Mouse (Mus musculus): ENCODE measurements around the gene Tpgs1. TPM values are rescaled to one million over a fixed set of nuclear protein-coding genes. Genes with fewer than 3 reads are reported as not detected.

Tpgs1 gene
- total and polyA plus RNA-seq, 3 experiments, result 42.0 to 58.9 (median 42.8) TPM

DNA sequence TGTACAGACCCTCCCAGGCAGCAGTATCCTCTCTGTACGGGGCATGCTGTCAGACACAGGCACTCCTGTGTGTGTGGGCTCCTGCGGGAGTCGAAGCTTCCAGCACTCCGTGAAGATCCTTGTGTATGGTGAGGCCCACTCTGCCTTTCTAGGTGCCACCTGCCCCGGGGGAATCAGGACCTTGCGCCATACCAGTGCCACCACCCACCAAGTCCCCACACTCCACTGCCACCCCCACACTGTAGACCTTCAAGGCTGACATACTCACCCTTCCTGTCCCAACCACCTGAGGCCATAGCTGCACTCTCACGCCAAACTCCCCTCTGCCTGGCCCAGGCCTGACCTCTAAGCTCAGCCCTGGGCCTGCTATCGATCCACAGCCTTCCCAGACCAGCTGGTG lies 4.1 kb upstream of the Tpgs1 start:
- Histone ChIP-seq H3K4me3 (replicated peaks in 1 of 3; ENCODE audit: low read depth in 2 of 3, low read length in 2 of 3, poor library complexity in 1 of 3) (peak overlapping the region; percentile 59 to 78 (median 69)), H3K27ac (ENCODE audit: insufficient read depth, low read depth) (peak overlapping the region; percentile 52), H3K9me3 (replicated peaks; ENCODE audit: low read length) (no peaks in the 10 kb centered on the region), H3K9ac (ENCODE audit: insufficient read depth, low read depth) (peak overlapping the region; percentile 71), H3K27me3 (replicated peaks) (no peaks in the 10 kb centered on the region), H3K36me3 (replicated peaks in 1 of 2; ENCODE audit: control insufficient read depth in 1 of 2, insufficient read depth in 1 of 2, low read length in 1 of 2) (peaks cover 0 to 25% of the 10 kb centered on the region in 2 experiments), H3K4me1 (ENCODE audit: control insufficient read depth in 1 of 2, insufficient read depth in 2 of 2) (peaks cover 31 to 59% of the 10 kb centered on the region in 2 experiments), H3K79me2 (replicated peaks; ENCODE audit: control insufficient read depth, extremely low read depth, insufficient read depth, poor library complexity, severe bottlenecking) (peaks cover 5% of the 10 kb centered on the region; the same call in 1 of the 2 replicates), H3K4me2 (ENCODE audit: insufficient read depth, low read depth, poor library complexity, severe bottlenecking) (peak overlapping the region; percentile 65)
- DNase-seq (ENCODE audit: extremely low read depth), result no peak
- in situ Hi-C loops (cut with MboI; ENCODE audit: low pct_ligation_motif_present, low pct_unique_long_range_greater_than_20kb, low sequenced_read_pairs) (no loop called here), dilution Hi-C loops (cut with MboI; ENCODE audit: extremely low pct_ligation_motif_present, extremely low pct_unique_long_range_greater_than_20kb, low sequenced_read_pairs) (no loop called here)
- TF ChIP-seq IRF4 (IDR thresholded peaks at IDR 0.05; ENCODE audit: low read depth, low read length) (no peak), ELF1 (IDR thresholded peaks at IDR 0.05; ENCODE audit: low read depth, low read length) (no peak), GABPA (IDR thresholded peaks at IDR 0.05; ENCODE audit: insufficient replicate concordance, low read depth, low read length) (no peak), EP300 (IDR thresholded peaks at IDR 0.05; ENCODE audit: low read length) (no peak), SMC3 (IDR thresholded peaks at IDR 0.05; ENCODE audit: low read depth, low read length) (no peak)

GRCm38 (mm10) chr10:79666493-79666892 lies 2.7 kb upstream of the Tpgs1 start:
- dilution Hi-C loops (cut with MboI; ENCODE audit: extremely low pct_ligation_motif_present, extremely low pct_unique_long_range_greater_than_20kb, low sequenced_read_pairs) (no loop called here), in situ Hi-C loops (cut with MboI; ENCODE audit: low pct_ligation_motif_present, low pct_unique_long_range_greater_than_20kb, low sequenced_read_pairs) (no loop called here)
- DNase-seq (ENCODE audit: extremely low read depth), result no peak

DNA sequence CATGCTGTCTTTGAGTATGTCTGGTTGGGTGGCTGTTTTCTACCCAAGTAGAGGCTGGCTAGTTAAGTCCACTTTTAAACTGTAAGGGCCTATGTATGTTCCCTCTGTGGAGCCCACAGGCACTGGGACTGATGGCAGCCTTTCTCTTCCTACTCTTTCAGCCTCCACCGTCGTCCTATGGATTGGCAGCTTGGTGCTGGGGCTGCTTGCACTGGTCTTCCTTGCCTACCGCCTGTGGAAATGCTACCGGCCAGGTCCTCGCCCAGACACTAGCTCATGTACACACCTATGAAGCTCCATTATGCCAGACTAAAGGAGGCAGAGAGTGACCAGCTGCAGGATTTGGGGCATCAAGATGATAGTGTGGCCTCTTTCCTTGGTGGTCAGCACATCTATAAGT lies 1.1 kb upstream of the Tpgs1 start:
- dilution Hi-C loops (cut with MboI; ENCODE audit: extremely low pct_ligation_motif_present, extremely low pct_unique_long_range_greater_than_20kb, low sequenced_read_pairs) (no loop called here), in situ Hi-C loops (cut with MboI; ENCODE audit: low pct_ligation_motif_present, low pct_unique_long_range_greater_than_20kb, low sequenced_read_pairs) (no loop called here)
- peaks cover 11% of the 10 kb centered on the region; the same call in 1 of the 2 replicates for H3K79me2 ChIP-seq (replicated peaks; ENCODE audit: control insufficient read depth, extremely low read depth, insufficient read depth, poor library complexity, severe bottlenecking)
- H3K27me3 ChIP-seq (replicated peaks), result no peaks in the 10 kb centered on the region
- H3K9me3 ChIP-seq (replicated peaks; ENCODE audit: low read length), result no peaks in the 10 kb centered on the region
- no peak overlapping the region for H3K27ac ChIP-seq (ENCODE audit: insufficient read depth, low read depth)
- TF ChIP-seq USF1 (IDR thresholded peaks at IDR 0.05; ENCODE audit: low read depth, low read length), result no peak
- no peak for TF ChIP-seq CHD2 (IDR thresholded peaks at IDR 0.05; ENCODE audit: low read length)
- H3K4me2 ChIP-seq (ENCODE audit: insufficient read depth, low read depth, poor library complexity, severe bottlenecking), result no peak overlapping the region
- peaks cover 2 to 28% of the 10 kb centered on the region in 2 experiments for H3K36me3 ChIP-seq (replicated peaks in 1 of 2; ENCODE audit: control insufficient read depth in 1 of 2, insufficient read depth in 1 of 2, low read length in 1 of 2)
- peaks cover 32 to 55% of the 10 kb centered on the region in 2 experiments for H3K4me1 ChIP-seq (ENCODE audit: control insufficient read depth in 1 of 2, insufficient read depth in 2 of 2)
- no peak for DNase-seq (ENCODE audit: extremely low read depth)
- H3K9ac ChIP-seq (ENCODE audit: insufficient read depth, low read depth), result no peak overlapping the region
- no peak overlapping the region for H3K4me3 ChIP-seq (replicated peaks in 1 of 3; ENCODE audit: low read depth in 2 of 3, low read length in 2 of 3, poor library complexity in 1 of 3)

More at GRCm38 (mm10) chr10:79666493-79666892, 2.7 kb upstream of the Tpgs1 start:
- peaks cover 11% of the 10 kb centered on the region; the same call in 1 of the 2 replicates for H3K79me2 ChIP-seq (replicated peaks; ENCODE audit: control insufficient read depth, extremely low read depth, insufficient read depth, poor library complexity, severe bottlenecking)
- peaks cover 29 to 54% of the 10 kb centered on the region in 2 experiments for H3K4me1 ChIP-seq (ENCODE audit: control insufficient read depth in 1 of 2, insufficient read depth in 2 of 2)
- no peaks in the 10 kb centered on the region for H3K27me3 ChIP-seq (replicated peaks)
- H3K36me3 ChIP-seq (replicated peaks in 1 of 2; ENCODE audit: control insufficient read depth in 1 of 2, insufficient read depth in 1 of 2, low read length in 1 of 2), result peaks cover 0 to 25% of the 10 kb centered on the region in 2 experiments
- no peak overlapping the region; the same call in 1 of the 2 replicates for H3K9ac ChIP-seq (ENCODE audit: insufficient read depth, low read depth)
- TF ChIP-seq USF2 (conservative IDR thresholded peaks at IDR 0.05; ENCODE audit: low read depth, low read length) (no peak), CTCF (conservative IDR thresholded peaks at IDR 0.05 in 1 of 2, IDR thresholded peaks at IDR 0.05 in 1 of 2; ENCODE audit: low read depth in 2 of 2, low read length in 2 of 2) (peak in 1 of 2 experiments; percentile 16; a peak in 2 of 4 replicates), RAD21 (IDR thresholded peaks at IDR 0.05; ENCODE audit: low read depth, low read length) (peak; percentile 3; the same call in 1 of the 2 replicates), TCF12 (IDR thresholded peaks at IDR 0.05; ENCODE audit: low read depth, low read length) (peak; percentile 23; the same call in 1 of the 2 replicates)
- 0 out of 2 replicates have a peak overlapping the region, but pooled peaks have one; percentile 65 for H3K4me2 ChIP-seq (ENCODE audit: insufficient read depth, low read depth, poor library complexity, severe bottlenecking)
- H3K4me3 ChIP-seq (replicated peaks in 1 of 3; ENCODE audit: low read depth in 2 of 3, low read length in 2 of 3, poor library complexity in 1 of 3), result peak overlapping the region in 2 of 3 experiments; percentile 9 to 59
- H3K27ac ChIP-seq (ENCODE audit: insufficient read depth, low read depth), result peak overlapping the region; percentile 3
- no peaks in the 10 kb centered on the region for H3K9me3 ChIP-seq (replicated peaks; ENCODE audit: low read length)
